Mouse (Mus musculus) mouse trophoblast stem cell (cell line): ENCODE measurements around the gene Syap1.
"Not testable (repeated sequence)": the region's sequence is repeated elsewhere in the genome, so short reads cannot be mapped to it uniquely, and the experiment has no call there.

Experiments used
- in situ Hi-C, 2 experiments: fragments of 300-500 bp; cut with MseI, MboI; formaldehyde crosslinking; loops; 2 replicates in 1 of 2; 3 replicates in 1 of 2; pipeline ENCODE4 v1.15.1; 2025

Syap1 gene

GRCm38 (mm10) chrX:162887931-162888511 is at the start of gene Syap1:
Gene Syap1, minus strand, starts transcription at chrX:162888447.
- in situ Hi-C loops, result no loop called here

- in situ Hi-C loops, result no loop called here
These were observed 43.2 kb upstream of the Syap1 start for GRCm38 (mm10) chrX:162931467-162931866.

- in situ Hi-C loops, result no loop called here
These were observed 33.4 kb upstream of the Syap1 start for GRCm38 (mm10) chrX:162921487-162922125.

- in situ Hi-C loops, result no loop called here
These were observed 27.4 kb upstream of the Syap1 start for GRCm38 (mm10) chrX:162915697-162916096.

GRCm38 (mm10) chrX:162913651-162914050 is 25.4 kb upstream of the Syap1 start:
- in situ Hi-C loops, result no loop called here

GRCm38 (mm10) chrX:162907554-162907953 is 19.3 kb upstream of the Syap1 start:
- in situ Hi-C loops, result no loop called here

GRCm38 (mm10) chrX:162902040-162902734 is 13.9 kb upstream of the Syap1 start:
- in situ Hi-C loops, result no loop called here

- in situ Hi-C loops, result no loop called here
These were observed 13.3 kb upstream of the Syap1 start for GRCm38 (mm10) chrX:162901371-162902039.

GRCm38 (mm10) chrX:162900938-162901337 is 12.7 kb upstream of the Syap1 start, which contains the start of gene Ctps2:
Gene Ctps2, plus strand, starts transcription at chrX:162901238.
- in situ Hi-C loops, result no loop called here

GRCm38 (mm10) chrX:162888575-162889223 is 452 bp upstream of the Syap1 start:
- in situ Hi-C loops, result not testable (repeated sequence)

GRCm38 (mm10) chrX:162878236-162878635 is 10.0 kb downstream of the Syap1 start:
- in situ Hi-C loops, result no loop called here

- in situ Hi-C loops, result no loop called here
These were observed 14.5 kb downstream of the Syap1 start for GRCm38 (mm10) chrX:162873761-162874160.

GRCm38 (mm10) chrX:162871734-162872517 is 16.3 kb downstream of the Syap1 start:
- in situ Hi-C loops, result no loop called here

- in situ Hi-C loops, result no loop called here
These were observed 19.8 kb downstream of the Syap1 start for GRCm38 (mm10) chrX:162868294-162868965.

- in situ Hi-C loops, result no loop called here
These were observed 39.6 kb downstream of the Syap1 start for GRCm38 (mm10) chrX:162848682-162849081.

- in situ Hi-C loops, result no loop called here
These were observed 42.7 kb downstream of the Syap1 start for GRCm38 (mm10) chrX:162845531-162845930.

GRCm38 (mm10) chrX:162844447-162845100 is 43.7 kb downstream of the Syap1 start:
- in situ Hi-C loops, result no loop called here

GRCm38 (mm10) chrX:162832101-162832500 is 56.1 kb downstream of the Syap1 start:
- in situ Hi-C loops, result no loop called here

GRCm38 (mm10) chrX:162831542-162831941 is 56.7 kb downstream of the Syap1 start:
- in situ Hi-C loops, result no loop called here

GRCm38 (mm10) chrX:162831036-162831435 is 57.2 kb downstream of the Syap1 start:
- in situ Hi-C loops, result no loop called here
